Mouse (Mus musculus): Measurements from ENCODE around the gene Gng12. TPM values are rescaled to one million over a fixed set of nuclear protein-coding genes. Genes with fewer than 3 reads are reported as not detected.

The Gng12 gene
- polyA plus RNA-seq, 1 experiment from 2014 or later: 34.7 TPM

GRCm38 (mm10) chr6:67056108-67056888 lies 160.1 kb downstream of the Gng12 start:
- Histone ChIP-seq H3K9me3 (no peaks in the 10 kb centered on the region), H3K36me3 (no peaks in the 10 kb centered on the region), H3K4me3 (no peak overlapping the region), H3K4me1 (no peaks in the 10 kb centered on the region), H3K4me2 (replicated peaks) (no peak overlapping the region), H3K9ac (replicated peaks) (no peak overlapping the region), H3K27me3 (no peaks in the 10 kb centered on the region), H3K27ac (replicated peaks) (no peak overlapping the region)
- no peak for ATAC-seq (ENCODE audit: low FRiP score, low read depth)
- WGBS: 83% methylated on average over 15 of the region's 15 CpGs

- WGBS: 84% methylated on average over 3 of the region's 3 CpGs
- Histone ChIP-seq H3K9me3 (no peaks in the 10 kb centered on the region), H3K9ac (replicated peaks) (no peak overlapping the region), H3K36me3 (no peaks in the 10 kb centered on the region), H3K4me3 (no peak overlapping the region), H3K27me3 (no peaks in the 10 kb centered on the region), H3K27ac (replicated peaks) (no peak overlapping the region), H3K4me1 (no peaks in the 10 kb centered on the region), H3K4me2 (replicated peaks) (no peak overlapping the region)
- no peak for ATAC-seq (ENCODE audit: low FRiP score, low read depth)
These were observed 160.8 kb downstream of the Gng12 start for GRCm38 (mm10) chr6:67056889-67057564.

GRCm38 (mm10) chr6:67057574-67057973 lies 161.4 kb downstream of the Gng12 start:
- no peak overlapping the region for H3K9ac ChIP-seq (replicated peaks)
- no peak overlapping the region for H3K4me3 ChIP-seq
- H3K9me3 ChIP-seq: no peaks in the 10 kb centered on the region
- no peak overlapping the region for H3K27ac ChIP-seq (replicated peaks)
- ATAC-seq (ENCODE audit: low FRiP score, low read depth): no peak
- H3K4me1 ChIP-seq: no peaks in the 10 kb centered on the region
- H3K36me3 ChIP-seq: no peaks in the 10 kb centered on the region
- WGBS: 82% methylated on average over 5 of the region's 5 CpGs
- no peaks in the 10 kb centered on the region for H3K27me3 ChIP-seq
- no peak overlapping the region for H3K4me2 ChIP-seq (replicated peaks)

- Histone ChIP-seq H3K36me3 (no peaks in the 10 kb centered on the region), H3K4me2 (replicated peaks) (no peak overlapping the region), H3K9ac (replicated peaks) (no peak overlapping the region), H3K9me3 (no peaks in the 10 kb centered on the region), H3K4me1 (no peaks in the 10 kb centered on the region), H3K27ac (replicated peaks) (no peak overlapping the region), H3K27me3 (no peaks in the 10 kb centered on the region), H3K4me3 (no peak overlapping the region)
- 89% methylated on average over 7 of the region's 7 CpGs for WGBS
- no peak for ATAC-seq (ENCODE audit: low FRiP score, low read depth)
These were observed 161.9 kb downstream of the Gng12 start for GRCm38 (mm10) chr6:67057991-67058696.

GRCm38 (mm10) chr6:67060057-67060456 lies 163.9 kb downstream of the Gng12 start:
- Histone ChIP-seq H3K27me3 (no peaks in the 10 kb centered on the region), H3K9ac (replicated peaks) (no peak overlapping the region), H3K27ac (replicated peaks) (no peak overlapping the region), H3K4me3 (no peak overlapping the region), H3K36me3 (no peaks in the 10 kb centered on the region), H3K4me2 (replicated peaks) (no peak overlapping the region), H3K9me3 (no peaks in the 10 kb centered on the region), H3K4me1 (no peaks in the 10 kb centered on the region)
- no peak for ATAC-seq (ENCODE audit: low FRiP score, low read depth)
- WGBS: 90% methylated on average over 5 of the region's 5 CpGs

- Histone ChIP-seq H3K27ac (replicated peaks) (no peak overlapping the region), H3K9ac (replicated peaks) (no peak overlapping the region), H3K36me3 (no peaks in the 10 kb centered on the region), H3K4me2 (replicated peaks) (no peak overlapping the region), H3K4me1 (no peaks in the 10 kb centered on the region), H3K4me3 (no peak overlapping the region), H3K27me3 (no peaks in the 10 kb centered on the region), H3K9me3 (no peaks in the 10 kb centered on the region)
- WGBS: 91% methylated on average over 8 of the region's 8 CpGs
- no peak for ATAC-seq (ENCODE audit: low FRiP score, low read depth)
These were observed 173.1 kb downstream of the Gng12 start for GRCm38 (mm10) chr6:67069219-67069762.

- Histone ChIP-seq H3K9ac (replicated peaks) (no peak overlapping the region), H3K4me1 (no peaks in the 10 kb centered on the region), H3K4me3 (no peak overlapping the region), H3K36me3 (no peaks in the 10 kb centered on the region), H3K9me3 (no peaks in the 10 kb centered on the region), H3K4me2 (replicated peaks) (no peak overlapping the region), H3K27me3 (no peaks in the 10 kb centered on the region), H3K27ac (replicated peaks) (no peak overlapping the region)
- no peak for ATAC-seq (ENCODE audit: low FRiP score, low read depth)
- 69% methylated on average over 9 of the region's 9 CpGs for WGBS
These were observed 173.7 kb downstream of the Gng12 start for GRCm38 (mm10) chr6:67069800-67070315.

Other genes with a start within 250 kb of the Gng12 start
- not detected in 2 replicates for gene Vmn1r35, start 210.5 kb upstream of the Gng12 start, polyA plus RNA-seq (2016; fragmentation: Nextera tagmentation; extraction: Ambion mirVana)
- not detected in 2 replicates for gene Vmn1r36, start 177.2 kb upstream of the Gng12 start, polyA plus RNA-seq (2016; fragmentation: Nextera tagmentation; extraction: Ambion mirVana)
- not detected in 2 replicates for gene Vmn1r37, start 167.0 kb upstream of the Gng12 start, polyA plus RNA-seq (2016; fragmentation: Nextera tagmentation; extraction: Ambion mirVana)
- not detected in 2 replicates for gene Vmn1r38, start 113.8 kb upstream of the Gng12 start, polyA plus RNA-seq (2016; fragmentation: Nextera tagmentation; extraction: Ambion mirVana)
- gene Vmn1r39, start 85.8 kb upstream of the Gng12 start, polyA plus RNA-seq (2016; fragmentation: Nextera tagmentation; extraction: Ambion mirVana): not detected in 2 replicates
- gene Gadd45a, start 141.1 kb downstream of the Gng12 start, polyA plus RNA-seq (2016; fragmentation: Nextera tagmentation; extraction: Ambion mirVana): 20.3 and 20.7 TPM in 2 replicates

Data from midbrain, embryonic 12.5 days (tissue).